Mouse (Mus musculus) testis, adult 10 weeks (tissue): ENCODE data around the gene Olfr1065. TPM values are rescaled to one million over a fixed set of nuclear protein-coding genes. Genes with fewer than 3 reads are reported as not detected.

Experiments used
- polyA plus RNA-seq: library from polyadenylated mRNA; stranded (reverse); fragments of 350-450 nt; fragmentation: Illumina TruSeq; extraction: RNeasy Lipid Tissue Mini Kit (QIAGEN cat#74804); gene quantifications from one replicate; pipeline ENCODE4 v1.2.3, GENCODE M21; 2014; ENCODE audit warnings: low read depth, low replicate concordance

Gene Olfr1065
- not detected for polyA plus RNA-seq

GRCm38 (mm10) chr2:86450491-86450890 is at the start of gene Olfr1065:
Gene Olfr1065 (minus strand): TSS chr2:86450591.

GRCm38 (mm10) chr2:86487286-86487685 is 36.9 kb upstream of the Olfr1065 start, which contains the start of gene Olfr228:
Gene Olfr228 (minus strand): TSS chr2:86487386.

GRCm38 (mm10) chr2:86456169-86456568 is 5.8 kb upstream of the Olfr1065 start, which contains the start of gene Olfr1066:
Gene Olfr1066 (minus strand): TSS chr2:86456269.

GRCm38 (mm10) chr2:86426649-86427048 is 23.7 kb downstream of the Olfr1065 start, which contains the start of gene Olfr1062:
Gene Olfr1062 (minus strand): TSS chr2:86426749.

GRCm38 (mm10) chr2:86413950-86414349 is 36.4 kb downstream of the Olfr1065 start, which contains the start of gene Olfr1061:
Gene Olfr1061 (minus strand): TSS chr2:86414050.

Other genes starting within 250 kb of the Olfr1065 start
- not detected for gene Olfr1045, start 247.6 kb downstream of the Olfr1065 start, polyA plus RNA-seq
- not detected for gene Olfr1046, start 231.3 kb downstream of the Olfr1065 start, polyA plus RNA-seq
- gene Olfr1047, start 219.2 kb downstream of the Olfr1065 start, polyA plus RNA-seq, result not detected
- not detected for gene Olfr1048, start 210.3 kb downstream of the Olfr1065 start, polyA plus RNA-seq
- gene Olfr1049, start 192.3 kb downstream of the Olfr1065 start, polyA plus RNA-seq, result not detected
- not detected for gene Olfr1051, start 171.5 kb downstream of the Olfr1065 start, polyA plus RNA-seq
- not detected for gene Olfr1052, start 158.1 kb downstream of the Olfr1065 start, polyA plus RNA-seq
- not detected for gene Olfr1053, start 135.3 kb downstream of the Olfr1065 start, polyA plus RNA-seq
- not detected for gene Olfr1054, start 115.2 kb downstream of the Olfr1065 start, polyA plus RNA-seq
- gene Olfr1055, start 100.3 kb downstream of the Olfr1065 start, polyA plus RNA-seq, result not detected
- not detected for gene Olfr1056, start 88.1 kb downstream of the Olfr1065 start, polyA plus RNA-seq
- not detected for gene Olfr1057, start 72.2 kb downstream of the Olfr1065 start, polyA plus RNA-seq
- not detected for gene Olfr1058, start 62.0 kb downstream of the Olfr1065 start, polyA plus RNA-seq
- not detected for gene Olfr1061, start 36.5 kb downstream of the Olfr1065 start, polyA plus RNA-seq
- not detected for gene Olfr1062, start 23.8 kb downstream of the Olfr1065 start, polyA plus RNA-seq
- gene Olfr1066, start 5.7 kb upstream of the Olfr1065 start, polyA plus RNA-seq, result not detected
- not detected for gene Olfr228, start 36.8 kb upstream of the Olfr1065 start, polyA plus RNA-seq
- not detected for gene Olfr1076, start 57.9 kb upstream of the Olfr1065 start, polyA plus RNA-seq
- gene Olfr1079, start 91.9 kb upstream of the Olfr1065 start, polyA plus RNA-seq, result not detected
- not detected for gene Olfr1080, start 107.6 kb upstream of the Olfr1065 start, polyA plus RNA-seq
- not detected for gene Olfr1082, start 148.4 kb upstream of the Olfr1065 start, polyA plus RNA-seq
- not detected for gene Olfr1084, start 189.1 kb upstream of the Olfr1065 start, polyA plus RNA-seq
- not detected for gene Olfr1085, start 211.4 kb upstream of the Olfr1065 start, polyA plus RNA-seq
- gene Olfr1086, start 229.5 kb upstream of the Olfr1065 start, polyA plus RNA-seq, result not detected
- gene Olfr1087, start 247.8 kb upstream of the Olfr1065 start, polyA plus RNA-seq, result not detected